Comparison of ENCODE assay signal across 16 mouse cellular contexts in genomic region chr13:52459982-52460381, GRCm38 (mm10).
"Had no signal": no experiment of that assay in that cellular context is flagged by ENCODE, and none has a peak within 500 bp of the region (broad histone marks: within the 10 kb centered on the region; RNA-seq: fewer than 3 reads in every experiment).

No protein-coding gene starts in this region.

- H3K4me3 ChIP-seq: layer of hippocampus, adult 2 months; limb, embryonic 10.5 days; liver, embryonic 15.5 days; midbrain, embryonic 10.5 days; myocyte; neural tube, embryonic 15.5 days; stomach, embryonic 15.5 days had no signal

- DNase-seq: kidney, postnatal 10 days; kidney, postnatal 4 days; lung, embryonic 14.5 days; lung, postnatal 10 days; lung, postnatal 4 days; midbrain, embryonic 14.5 days; right cerebral cortex, postnatal 14 days; thymus, adult 2 months; thymus, postnatal 25 days had no signal

- H3K27ac ChIP-seq: layer of hippocampus, adult 2 months; limb, embryonic 10.5 days; liver, embryonic 15.5 days; midbrain, embryonic 10.5 days; neural tube, embryonic 15.5 days; stomach, embryonic 15.5 days had no signal
